Mouse (Mus musculus) CD4-positive, CD25-positive, alpha-beta regulatory T cell (primary cell): ENCODE results near the gene Cuedc1. TPM values are rescaled to one million over a fixed set of nuclear protein-coding genes. Genes with fewer than 3 reads are reported as not detected.

ENCODE experiments used
- polyA plus RNA-seq: library from polyadenylated mRNA; unstranded; fragments of 100-300 nt; shearing (Covaris generic); gene quantifications from one replicate; pipeline ENCODE4 v1.2.1, GENCODE M21; 2017

Cuedc1 gene
- polyA plus RNA-seq: 6.5 TPM

GRCm38 (mm10) chr11:88098021-88098729 lies at the start of gene Cuedc1:
Cuedc1 (plus strand) TSS chr11:88098058.

DNA sequence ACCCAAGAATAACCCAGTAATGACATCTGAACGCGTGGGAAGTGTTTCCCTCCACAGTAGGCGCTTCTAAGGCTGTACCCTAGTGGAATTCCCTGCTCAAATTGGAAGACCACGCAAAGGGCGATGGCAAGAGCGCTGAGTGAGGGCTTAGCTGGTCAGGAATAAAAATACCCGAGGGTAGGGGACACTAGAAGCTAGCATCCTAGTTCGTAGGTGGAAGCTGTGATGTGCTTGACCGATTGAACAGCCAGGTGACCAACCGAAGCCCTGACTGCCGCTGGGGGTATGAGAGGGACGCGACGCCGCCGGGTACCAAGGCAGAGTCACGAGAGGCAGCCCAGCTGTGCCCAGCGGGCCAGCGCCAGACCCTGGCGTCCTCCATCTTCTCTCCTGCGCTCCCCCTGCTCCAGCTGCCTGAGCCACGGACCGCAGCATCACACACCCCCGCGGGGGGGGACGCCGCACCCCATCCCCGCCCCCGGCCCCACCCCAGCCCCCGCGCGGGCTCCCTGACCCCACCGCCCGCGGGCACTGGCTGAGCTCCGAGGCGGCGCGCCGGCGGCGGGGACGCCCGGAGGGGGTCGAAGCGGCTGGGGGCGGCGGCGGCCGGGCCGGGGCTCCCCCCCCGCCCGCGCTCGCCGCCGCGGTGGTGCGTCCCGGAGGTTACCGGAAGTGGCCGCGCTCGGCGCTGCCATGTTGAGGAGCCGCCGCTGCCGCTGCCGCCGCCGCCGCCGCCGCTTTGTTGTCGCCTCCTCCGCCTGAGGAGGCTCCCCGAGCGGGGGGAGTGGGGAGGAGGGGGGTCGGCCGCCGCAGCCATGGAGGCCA lies 30.1 kb upstream of the Cuedc1 start, which contains the start of gene Vezf1:
Gene Vezf1 (plus strand): TSS at position 694 of the 825 bp plus-strand sequence.

DNA sequence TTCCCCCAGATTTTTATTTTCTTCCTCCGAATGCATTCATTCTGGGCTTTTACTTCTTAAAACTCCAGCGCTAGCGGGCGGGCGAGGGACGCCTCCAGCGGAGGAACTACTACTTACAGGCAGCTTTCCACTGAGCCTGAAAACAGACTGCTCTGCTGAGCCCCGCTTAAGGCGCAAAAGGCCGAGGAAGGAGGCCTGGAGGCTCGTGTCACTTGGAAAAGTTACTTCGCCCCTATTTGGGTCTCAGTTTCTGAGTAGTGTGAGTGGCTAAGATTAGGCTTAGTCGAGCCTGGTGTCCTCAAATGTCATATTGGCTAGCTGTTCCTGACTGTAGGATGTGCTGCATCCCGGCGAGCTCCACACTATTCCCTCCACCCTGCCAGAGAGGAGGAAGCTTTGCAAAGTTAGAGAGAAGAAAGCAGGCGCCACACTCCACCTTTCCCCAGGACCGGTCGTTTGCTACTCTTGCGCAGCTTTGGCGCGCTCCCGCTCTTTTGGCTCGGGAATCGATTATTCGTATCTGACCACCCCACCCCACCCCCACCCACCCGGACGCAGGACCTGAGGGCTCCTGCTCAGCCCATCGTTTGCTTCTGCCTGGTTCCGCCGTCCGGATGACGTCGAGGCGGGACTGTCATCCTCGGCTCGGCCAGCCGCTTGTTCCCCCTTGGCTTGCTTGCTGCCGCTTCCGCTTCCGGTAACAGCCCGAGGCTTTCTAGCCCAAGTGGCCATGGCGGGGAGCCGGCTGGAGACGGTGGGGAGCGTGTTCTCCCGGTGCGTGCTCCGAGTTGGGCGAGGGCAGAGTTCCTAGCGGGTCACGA lies 106.1 kb downstream of the Cuedc1 start, which contains the start of gene Mrps23:
Gene Mrps23 (plus strand): TSS at position 677 of the 821 bp plus-strand sequence.

Other genes starting within 250 kb of the Cuedc1 start
- 15.3 TPM for gene Mks1, start 244.8 kb upstream of the Cuedc1 start, polyA plus RNA-seq
- not detected for gene Epx, start 222.5 kb upstream of the Cuedc1 start, polyA plus RNA-seq
- not detected for gene Olfr462, start 205.8 kb upstream of the Cuedc1 start, polyA plus RNA-seq
- not detected for gene Olfr463, start 200.7 kb upstream of the Cuedc1 start, polyA plus RNA-seq
- gene Olfr464, start 177.1 kb upstream of the Cuedc1 start, polyA plus RNA-seq: not detected
- gene Dynll2, start 110.5 kb upstream of the Cuedc1 start, polyA plus RNA-seq: 17.2 TPM
- gene Srsf1, start 50.7 kb upstream of the Cuedc1 start, polyA plus RNA-seq: 290 TPM
- 44.9 TPM for gene Vezf1, start 29.8 kb upstream of the Cuedc1 start, polyA plus RNA-seq
- 82.5 TPM for gene Mrps23, start 106.3 kb downstream of the Cuedc1 start, polyA plus RNA-seq
- gene Ccdc182, start 196.0 kb downstream of the Cuedc1 start, polyA plus RNA-seq: not detected